Mouse (Mus musculus) embryonic facial prominence, embryonic 15.5 days (tissue): Measurements from ENCODE around the gene Ptprg. TPM values are rescaled to one million over a fixed set of nuclear protein-coding genes. Genes with fewer than 3 reads are reported as not detected.
"Not testable (repeated sequence)": the region's sequence is repeated elsewhere in the genome, so short reads cannot be mapped to it uniquely, and the experiment has no call there.

ENCODE experiments used
- ATAC-seq: fragments of 200-750 bp; cut with Nextera tagmentation; 2 replicates; pipeline ENCODE4 v1.8.0; 2017; ENCODE audit warnings: low read depth, moderate TSS enrichment; ENCODE audit not compliant: insufficient number of reproducible peaks, low FRiP score, low TSS enrichment
- H3K27ac ChIP-seq: fragments of 300-500 bp; sonication (generic); replicated peaks from 2 replicates; pipeline ENCODE4 v1.5.1; 2015; ENCODE audit warnings: mild to moderate bottlenecking, inconsistent platforms
- H3K27me3 ChIP-seq: fragments of 300-500 bp; sonication (generic); 2 replicates; pipeline ENCODE4 v1.6.1; 2015; ENCODE audit warnings: inconsistent platforms
- H3K36me3 ChIP-seq: fragments of 300-500 bp; sonication (generic); 2 replicates; pipeline ENCODE4 v1.6.1; 2015; ENCODE audit warnings: mild to moderate bottlenecking, inconsistent platforms
- H3K4me1 ChIP-seq: fragments of 300-500 bp; sonication (generic); 2 replicates; pipeline ENCODE4 v1.6.1; 2015; ENCODE audit warnings: inconsistent platforms
- H3K4me2 ChIP-seq: fragments of 300-500 bp; sonication (generic); replicated peaks from 2 replicates; pipeline ENCODE4 v1.6.1; 2015; ENCODE audit warnings: mild to moderate bottlenecking, inconsistent platforms
- H3K4me3 ChIP-seq: fragments of 300-500 bp; sonication (generic); replicated peaks from 2 replicates; pipeline ENCODE4 v1.5.1; 2015; ENCODE audit warnings: mild to moderate bottlenecking, inconsistent platforms
- H3K9ac ChIP-seq: fragments of 300-500 bp; sonication (generic); 2 replicates; pipeline ENCODE4 v1.6.1; 2015; ENCODE audit warnings: inconsistent platforms
- H3K9me3 ChIP-seq: fragments of 300-500 bp; sonication (generic); replicated peaks from 2 replicates; pipeline ENCODE4 v1.6.1; 2016; ENCODE audit warnings: inconsistent platforms
- WGBS: fragments of 180-500 bp; shearing (Covaris S2); methylation state at CpG from one replicate; pipeline ENCODE4 v1.1.7; 2015; 5-methylcytosine and 5-hydroxymethylcytosine counted together
- polyA plus RNA-seq: library from polyadenylated mRNA; unstranded; fragments of >200 nt; fragmentation: Nextera tagmentation; extraction: Ambion mirVana; gene quantifications from 2 replicates; pipeline ENCODE4 v1.2.1, GENCODE M21; 2015

The Ptprg gene
- polyA plus RNA-seq, 1 experiment from 2014 or later = 25.6 TPM

DNA sequence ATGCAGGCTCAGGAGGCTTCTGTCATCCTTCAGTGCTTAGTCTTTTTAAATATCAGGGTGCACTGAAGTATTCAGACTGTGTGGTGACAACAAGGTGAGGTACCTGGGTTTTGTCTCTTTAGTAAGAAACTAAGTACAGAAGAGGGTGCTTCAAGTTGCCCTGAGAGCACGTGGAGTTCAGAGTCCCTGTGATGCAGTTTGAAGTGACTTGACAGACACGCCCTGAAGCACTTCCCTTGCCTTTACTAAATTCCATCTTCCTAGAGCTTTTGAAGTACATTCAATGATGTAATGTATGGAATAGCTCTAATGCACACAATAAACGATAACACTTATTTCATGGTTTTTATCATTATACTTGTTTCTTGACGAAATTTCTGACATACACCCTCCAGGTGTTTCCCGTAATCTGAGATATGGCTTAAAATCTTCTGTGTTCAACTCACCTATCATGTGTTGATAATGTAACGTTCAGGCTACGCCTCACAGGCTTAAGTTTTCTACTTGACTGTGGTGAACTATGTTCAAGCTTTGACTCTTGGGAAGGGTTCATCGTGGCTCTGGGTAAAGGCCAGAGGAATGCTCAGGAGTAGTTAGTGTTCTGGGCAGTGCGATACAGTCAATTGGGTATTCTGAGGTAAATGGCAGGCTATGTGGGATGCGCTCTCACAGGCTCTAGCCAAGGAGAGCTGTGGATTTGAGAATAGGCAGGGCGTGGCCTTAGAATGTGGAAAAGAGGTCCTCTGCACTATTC is 483.4 kb downstream of the Ptprg start:
- Histone ChIP-seq H3K9me3 (no peaks in the 10 kb centered on the region), H3K9ac (no peak overlapping the region), H3K4me1 (no peaks in the 10 kb centered on the region), H3K27me3 (no peaks in the 10 kb centered on the region), H3K27ac (no peak overlapping the region), H3K4me2 (no peak overlapping the region), H3K4me3 (no peak overlapping the region), H3K36me3 (no peaks in the 10 kb centered on the region)
- ATAC-seq = no peak
- 69% methylated on average over 11 of the region's 11 CpGs for WGBS

DNA sequence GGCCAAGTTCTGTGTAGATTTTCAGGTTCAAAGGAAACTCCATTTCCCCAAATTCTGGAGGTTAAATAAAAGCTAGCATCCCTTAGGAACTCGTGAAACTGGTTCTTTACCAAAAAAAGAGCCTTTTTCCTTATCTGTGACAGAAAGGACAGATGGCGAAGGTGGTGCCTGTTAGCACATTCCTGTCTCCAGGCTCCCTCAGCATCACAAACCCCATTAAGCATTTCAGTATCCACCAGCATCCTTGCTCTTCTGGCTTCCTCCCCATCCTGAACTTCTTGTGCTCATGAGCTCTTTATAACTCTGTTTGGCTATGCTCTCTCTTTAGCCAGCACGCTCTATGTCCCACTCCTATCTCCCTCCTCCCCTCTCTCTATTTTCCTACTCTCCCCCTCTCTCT is 486.4 kb downstream of the Ptprg start:
- ATAC-seq = no peak
- Histone ChIP-seq H3K4me2 (no peak overlapping the region), H3K4me1 (no peaks in the 10 kb centered on the region), H3K27me3 (no peaks in the 10 kb centered on the region), H3K4me3 (no peak overlapping the region), H3K27ac (no peak overlapping the region), H3K9me3 (no peaks in the 10 kb centered on the region), H3K36me3 (no peaks in the 10 kb centered on the region), H3K9ac (no peak overlapping the region)
- 81% methylated on average over 3 of the region's 3 CpGs for WGBS

- no peaks in the 10 kb centered on the region for H3K36me3 ChIP-seq
- WGBS = 91% methylated on average over 6 of the region's 6 CpGs
- H3K9ac ChIP-seq = no peak overlapping the region
- no peak overlapping the region for H3K4me2 ChIP-seq
- no peak overlapping the region for H3K4me3 ChIP-seq
- H3K27ac ChIP-seq = no peak overlapping the region
- no peaks in the 10 kb centered on the region for H3K27me3 ChIP-seq
- no peaks in the 10 kb centered on the region for H3K9me3 ChIP-seq
- H3K4me1 ChIP-seq = no peaks in the 10 kb centered on the region
- ATAC-seq = no peak
These were observed 488.2 kb downstream of the Ptprg start for GRCm38 (mm10) chr14:12041566-12041965.

GRCm38 (mm10) chr14:12046226-12046882 is 493.0 kb downstream of the Ptprg start:
- H3K36me3 ChIP-seq = no peaks in the 10 kb centered on the region
- H3K9ac ChIP-seq = no peak overlapping the region
- H3K4me3 ChIP-seq = no peak overlapping the region
- WGBS = 93% methylated on average over 3 of the region's 3 CpGs
- no peak overlapping the region for H3K4me2 ChIP-seq
- no peak for ATAC-seq
- no peaks in the 10 kb centered on the region for H3K27me3 ChIP-seq
- no peak overlapping the region for H3K27ac ChIP-seq
- H3K9me3 ChIP-seq = no peaks in the 10 kb centered on the region
- no peaks in the 10 kb centered on the region for H3K4me1 ChIP-seq

DNA sequence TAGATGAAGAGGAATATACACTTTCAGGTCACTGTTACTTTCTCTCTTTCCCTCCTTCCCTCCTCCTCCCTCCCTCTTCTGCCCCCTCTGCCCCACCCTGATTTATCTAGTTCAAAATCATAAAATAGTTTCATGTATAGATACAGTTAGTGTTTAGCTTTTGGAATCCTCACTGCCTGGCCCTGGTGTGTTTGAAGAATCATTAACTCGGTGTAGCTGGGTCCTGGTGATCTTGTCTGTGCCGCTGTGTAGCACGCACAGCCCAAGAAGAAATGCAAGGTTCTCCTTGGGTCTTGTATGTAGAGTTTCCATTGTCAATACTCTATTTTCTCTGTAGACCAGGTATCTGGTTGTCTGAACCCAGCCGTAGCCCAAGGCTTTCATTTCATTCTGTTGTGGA is 494.3 kb downstream of the Ptprg start:
- H3K27ac ChIP-seq = no peak overlapping the region
- no peaks in the 10 kb centered on the region for H3K36me3 ChIP-seq
- H3K27me3 ChIP-seq = no peaks in the 10 kb centered on the region
- no peaks in the 10 kb centered on the region for H3K4me1 ChIP-seq
- ATAC-seq = no peak
- H3K9me3 ChIP-seq = no peaks in the 10 kb centered on the region
- H3K4me3 ChIP-seq = no peak overlapping the region
- WGBS = 93% methylated on average over 4 of the region's 4 CpGs
- H3K4me2 ChIP-seq = no peak overlapping the region
- no peak overlapping the region for H3K9ac ChIP-seq

- H3K36me3 ChIP-seq = no peaks in the 10 kb centered on the region
- WGBS = 59% methylated on average over 5 of the region's 5 CpGs
These were observed 503.7 kb downstream of the Ptprg start for GRCm38 (mm10) chr14:12056912-12057524.

DNA sequence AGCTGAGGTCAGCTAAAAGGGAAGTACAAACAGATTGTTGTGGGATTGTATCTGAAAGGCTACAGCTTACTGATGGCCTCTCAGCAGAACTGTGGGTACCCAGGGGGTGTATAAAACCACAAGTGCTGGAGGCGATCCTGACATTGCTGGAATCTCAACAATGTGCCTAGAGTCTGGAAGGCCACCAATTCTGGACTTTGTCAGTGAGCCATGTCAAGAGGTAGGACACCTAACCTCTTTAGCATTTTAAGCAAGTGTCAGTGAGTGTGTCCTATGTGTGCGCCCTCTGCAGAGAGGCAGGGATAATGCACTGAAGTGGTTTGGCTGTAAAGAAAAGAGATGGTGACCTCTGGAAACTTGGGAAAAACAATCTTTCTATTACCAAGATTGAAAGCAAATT is 504.5 kb downstream of the Ptprg start:
- Histone ChIP-seq H3K4me3 (no peak overlapping the region), H3K9ac (no peak overlapping the region), H3K36me3 (no peaks in the 10 kb centered on the region), H3K9me3 (no peaks in the 10 kb centered on the region), H3K27ac (no peak overlapping the region), H3K4me2 (no peak overlapping the region), H3K27me3 (no peaks in the 10 kb centered on the region), H3K4me1 (no peaks in the 10 kb centered on the region)
- ATAC-seq = no peak
- 66% methylated on average over 2 of the region's 2 CpGs for WGBS

More at GRCm38 (mm10) chr14:12056912-12057524, 503.7 kb downstream of the Ptprg start:
- H3K9me3 ChIP-seq = no peaks in the 10 kb centered on the region
- H3K27me3 ChIP-seq = no peaks in the 10 kb centered on the region
- no peaks in the 10 kb centered on the region for H3K4me1 ChIP-seq
- no peak overlapping the region for H3K4me2 ChIP-seq
- no peak overlapping the region for H3K27ac ChIP-seq
- H3K9ac ChIP-seq = no peak overlapping the region
- H3K4me3 ChIP-seq = no peak overlapping the region
- ATAC-seq = no peak

- ATAC-seq = no peak
- H3K4me3 ChIP-seq = no peak overlapping the region
- no peaks in the 10 kb centered on the region for H3K4me1 ChIP-seq
- H3K27ac ChIP-seq = no peak overlapping the region
- no peaks in the 10 kb centered on the region for H3K9me3 ChIP-seq
- no peak overlapping the region for H3K4me2 ChIP-seq
- no peaks in the 10 kb centered on the region for H3K36me3 ChIP-seq
- no peak overlapping the region for H3K9ac ChIP-seq
- no peaks in the 10 kb centered on the region for H3K27me3 ChIP-seq
- 91% methylated on average over 7 of the region's 7 CpGs for WGBS
These were observed 505.8 kb downstream of the Ptprg start for GRCm38 (mm10) chr14:12059149-12059548.

DNA sequence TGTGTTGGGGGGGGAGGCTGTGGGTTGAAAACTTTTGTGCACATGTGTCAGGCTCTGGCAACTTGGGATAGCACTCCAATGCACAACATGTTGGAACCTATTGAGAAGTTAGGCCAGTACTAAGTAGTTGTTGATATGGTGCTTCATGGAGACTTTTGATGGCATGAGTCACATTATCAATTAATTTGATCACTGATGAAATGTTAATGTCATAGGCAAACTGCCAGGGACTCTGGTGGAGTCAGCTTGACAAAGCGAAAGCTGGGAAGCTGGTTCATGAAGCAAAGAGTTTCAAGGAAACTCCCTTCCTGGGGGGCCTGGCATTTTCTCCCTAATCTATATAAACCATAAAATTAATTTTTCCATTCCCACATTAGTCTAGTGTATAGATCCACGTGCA is 508.0 kb downstream of the Ptprg start:
- not testable (repeated sequence) for H3K4me2 ChIP-seq, H3K4me1 ChIP-seq, H3K36me3 ChIP-seq, H3K9me3 ChIP-seq, H3K27me3 ChIP-seq, H3K4me3 ChIP-seq, ATAC-seq, H3K27ac ChIP-seq, H3K9ac ChIP-seq
- 65% methylated on average over 2 of the region's 2 CpGs for WGBS

GRCm38 (mm10) chr14:12062628-12063360 is 509.5 kb downstream of the Ptprg start:
- Histone ChIP-seq H3K4me2 (no peak overlapping the region), H3K9me3 (no peaks in the 10 kb centered on the region)
- ATAC-seq = no peak

GRCm38 (mm10) chr14:12065001-12065400 is 511.7 kb downstream of the Ptprg start:
- 86% methylated on average over 1 of the region's 1 CpGs for WGBS

More at GRCm38 (mm10) chr14:12062628-12063360, 509.5 kb downstream of the Ptprg start:
- Histone ChIP-seq H3K27ac (no peak overlapping the region), H3K36me3 (no peaks in the 10 kb centered on the region), H3K4me1 (no peaks in the 10 kb centered on the region), H3K4me3 (no peak overlapping the region), H3K9ac (no peak overlapping the region), H3K27me3 (no peaks in the 10 kb centered on the region)
- 82% methylated on average over 7 of the region's 7 CpGs for WGBS

More at GRCm38 (mm10) chr14:12065001-12065400, 511.7 kb downstream of the Ptprg start:
- Histone ChIP-seq H3K36me3 (no peaks in the 10 kb centered on the region), H3K9me3 (no peaks in the 10 kb centered on the region), H3K4me3 (no peak overlapping the region), H3K4me2 (no peak overlapping the region), H3K4me1 (no peaks in the 10 kb centered on the region; the same call in 1 of the 2 replicates), H3K27ac (no peak overlapping the region), H3K9ac (no peak overlapping the region), H3K27me3 (no peaks in the 10 kb centered on the region)
- no peak for ATAC-seq
